Mouse (Mus musculus) liver, embryonic 14.5 days (tissue): ENCODE measurements at regions not wholly inside any gene's neighbourhood (a gene's known extent, or its start where the extent isn't known, plus 50 kb on each side); places are given as distances from the start of the nearest gene placed in this dataset.
"Not testable (repeated sequence)": the region's sequence is repeated elsewhere in the genome, so short reads cannot be mapped to it uniquely, and the experiment has no call there.

ENCODE experiments used
- ATAC-seq: fragments of 200-750 bp; cut with Nextera tagmentation; 2 replicates; pipeline ENCODE4 v1.8.0; 2017; ENCODE audit warnings: moderate number of reproducible peaks, mild to moderate bottlenecking, moderate library complexity; ENCODE audit not compliant: insufficient read depth
- DNase-seq, 3 experiments: peaks; one replicate each; pipeline ENCODE4 v3.0.0-alpha.2; 2012 to 2013; ENCODE audit warnings: low read depth in 3 of 3, low spot score in 3 of 3
- H3K27ac ChIP-seq: fragments of 300-500 bp; sonication (generic); 2 replicates; pipeline ENCODE4 v1.5.1; 2014; ENCODE audit warnings: moderate library complexity, mild to moderate bottlenecking, control low read depth, inconsistent platforms
- H3K27me3 ChIP-seq: fragments of 300-500 bp; sonication (generic); 2 replicates; pipeline ENCODE4 v1.6.1; 2014; ENCODE audit warnings: mild to moderate bottlenecking, low read length, moderate library complexity; ENCODE audit not compliant: control insufficient read depth, insufficient read depth
- H3K36me3 ChIP-seq: fragments of 300-500 bp; sonication (generic); replicated peaks from 2 replicates; pipeline ENCODE4 v1.6.1; 2014; ENCODE audit warnings: low read depth; ENCODE audit not compliant: control insufficient read depth, insufficient read depth
- H3K4me1 ChIP-seq, 2 experiments: fragments of 200-500 bp in 1 of 2; fragments of 300-500 bp in 1 of 2; sonication (generic) in 1 of 2; replicated peaks; 2 replicates each; pipeline ENCODE4 v1.6.1; 2012 to 2014; ENCODE audit warnings: antibody characterized with exemption in 1 of 2, inconsistent platforms in 1 of 2, low read length in 1 of 2; ENCODE audit not compliant: control insufficient read depth in 2 of 2, insufficient read depth in 2 of 2
- H3K4me2 ChIP-seq: fragments of 300-500 bp; sonication (generic); 2 replicates; pipeline ENCODE4 v1.6.1; 2014; ENCODE audit warnings: low read depth, mild to moderate bottlenecking, control low read depth, moderate library complexity
- H3K4me3 ChIP-seq, 2 experiments: fragments of 200-500 bp in 1 of 2; fragments of 300-500 bp in 1 of 2; sonication (generic) in 1 of 2; 2 replicates each; pipeline ENCODE4 v1.5.1; 2012 to 2014; ENCODE audit warnings: low read depth in 2 of 2, low read length in 2 of 2, mild to moderate bottlenecking in 2 of 2, control low read depth in 1 of 2, inconsistent platforms in 1 of 2, moderate library complexity in 1 of 2; ENCODE audit not compliant: insufficient read depth in 1 of 2
- H3K9ac ChIP-seq: fragments of 300-500 bp; sonication (generic); replicated peaks from 2 replicates; pipeline ENCODE4 v1.6.1; 2014; ENCODE audit warnings: mild to moderate bottlenecking, control low read depth, moderate library complexity
- H3K9me3 ChIP-seq: fragments of 300-500 bp; sonication (generic); 2 replicates; pipeline ENCODE4 v1.6.1; 2016; ENCODE audit warnings: low read length, mixed read lengths; ENCODE audit not compliant: control insufficient read depth
- CTCF ChIP-seq: IDR thresholded peaks from 2 replicates; pipeline ENCODE4 v1.5.1; 2016; ENCODE audit warnings: antibody characterized with exemption, low read depth, control low read depth
- EP300 ChIP-seq: IDR thresholded peaks from 2 replicates; pipeline ENCODE4 v1.6.1; 2016; ENCODE audit warnings: antibody characterized with exemption, low read depth
- WGBS: fragments of 180-500 bp; shearing (Covaris S2); extraction: QIAGEN DNeasy Blood & Tissue Kit; methylation state at CpG from one replicate; pipeline ENCODE4 v1.1.7; 2014; ENCODE audit not compliant: insufficient replicate concordance; 5-methylcytosine and 5-hydroxymethylcytosine counted together

DNA sequence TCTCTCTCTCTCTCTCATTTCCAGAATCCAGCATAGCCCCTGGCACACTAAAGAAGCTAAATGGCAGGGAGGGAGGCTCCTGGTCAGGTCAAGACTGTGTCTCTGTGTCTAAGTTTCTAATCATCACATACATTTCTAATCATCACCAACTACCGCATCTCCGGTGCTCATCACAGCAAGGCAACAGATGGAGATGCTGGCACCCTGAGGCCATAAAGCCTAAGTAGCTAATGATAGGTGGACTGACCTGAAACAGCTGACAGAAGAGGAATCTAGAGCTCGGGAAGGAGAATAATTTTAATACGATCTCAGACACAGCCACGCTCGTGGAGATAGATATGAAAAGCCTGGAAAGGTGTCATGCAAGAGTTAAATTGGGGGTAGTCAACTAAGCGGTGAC is 104.8 kb downstream of the Suds3 start:
- H3K9ac ChIP-seq, result no peak overlapping the region
- no peak for DNase-seq
- no peaks in the 10 kb centered on the region for H3K9me3 ChIP-seq
- H3K27me3 ChIP-seq, result no peaks in the 10 kb centered on the region
- H3K4me3 ChIP-seq, result no peak overlapping the region
- WGBS, result 72% methylated on average over 7 of the region's 7 CpGs
- no peaks in the 10 kb centered on the region for H3K4me1 ChIP-seq
- no peak overlapping the region for H3K4me2 ChIP-seq
- no peak for ATAC-seq
- TF ChIP-seq EP300, result no peak
- TF ChIP-seq CTCF, result no peak
- no peaks in the 10 kb centered on the region for H3K36me3 ChIP-seq
- no peak overlapping the region for H3K27ac ChIP-seq

DNA sequence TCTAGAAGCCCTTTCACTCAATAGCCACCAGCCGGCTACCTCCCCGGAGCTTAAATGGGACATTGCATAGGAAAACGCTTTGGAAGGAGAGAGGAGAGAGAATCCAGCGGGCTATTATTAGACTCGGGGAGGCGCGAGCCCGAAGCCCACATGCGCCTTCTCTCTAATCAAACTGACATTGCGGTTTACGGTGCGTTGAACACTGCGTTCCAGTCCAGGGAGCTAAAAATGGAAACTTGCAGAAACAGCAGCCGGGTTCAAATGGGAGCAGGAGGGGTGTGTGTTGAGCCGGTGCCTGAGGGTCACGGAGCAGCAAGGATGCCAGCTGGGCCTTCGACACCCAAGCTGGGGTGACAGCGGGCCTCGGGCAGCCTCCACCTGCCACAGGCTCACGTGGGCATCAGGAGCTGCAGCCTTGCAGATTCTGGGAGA is 115.1 kb downstream of the Suds3 start:
- no peaks in the 10 kb centered on the region for H3K9me3 ChIP-seq
- no peaks in the 10 kb centered on the region for H3K27me3 ChIP-seq
- no peak overlapping the region for H3K4me2 ChIP-seq
- no peak for ATAC-seq
- no peak overlapping the region for H3K27ac ChIP-seq
- H3K4me1 ChIP-seq, result no peaks in the 10 kb centered on the region
- TF ChIP-seq CTCF (no peak), EP300 (no peak)
- no peaks in the 10 kb centered on the region for H3K36me3 ChIP-seq
- H3K4me3 ChIP-seq, result no peak overlapping the region
- 80% methylated on average over 20 of the region's 20 CpGs for WGBS
- no peak for DNase-seq
- no peak overlapping the region for H3K9ac ChIP-seq

DNA sequence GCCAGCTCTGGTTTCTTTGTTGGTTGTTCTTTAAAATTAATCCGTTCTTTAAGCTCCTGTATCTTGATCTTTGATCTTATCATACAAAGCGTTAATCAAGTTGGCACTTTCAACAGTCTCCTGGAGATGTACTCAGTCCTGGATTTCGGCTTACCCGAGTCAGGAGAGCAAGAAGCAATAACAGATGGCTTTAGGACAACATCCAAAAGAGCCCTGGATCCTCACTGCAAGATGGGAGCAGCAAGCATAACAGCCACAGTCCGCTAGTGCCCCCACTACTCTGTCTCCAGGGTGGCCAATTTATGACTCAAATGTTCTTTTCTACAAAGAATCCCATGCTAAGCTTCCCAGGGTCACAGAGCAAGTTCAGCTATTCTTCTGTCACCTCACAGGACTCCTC is 121.4 kb downstream of the Suds3 start:
- H3K4me2 ChIP-seq, result no peak overlapping the region
- WGBS, result 66% methylated on average over 5 of the region's 5 CpGs

DNA sequence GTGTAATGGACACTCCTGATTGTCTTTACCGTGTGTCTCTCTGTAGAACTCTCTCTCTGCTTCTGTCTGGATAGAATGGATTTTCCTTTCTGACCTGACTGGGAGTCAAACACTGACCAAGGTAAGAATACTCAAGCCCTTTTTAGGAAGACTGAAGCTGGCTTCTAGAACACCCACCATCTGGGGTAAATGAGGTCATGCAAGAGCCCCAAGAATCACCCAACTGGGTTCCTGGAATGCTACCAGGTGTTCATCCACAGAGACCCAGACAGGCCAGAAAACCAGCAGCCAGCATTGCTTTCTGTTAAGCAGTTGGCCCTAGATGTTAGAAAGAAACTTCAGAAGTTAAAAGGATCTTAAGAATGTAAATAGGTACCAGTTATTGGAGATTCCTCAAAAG is 122.2 kb downstream of the Suds3 start:
- no peaks in the 10 kb centered on the region for H3K4me1 ChIP-seq
- H3K27me3 ChIP-seq, result no peaks in the 10 kb centered on the region
- no peaks in the 10 kb centered on the region for H3K9me3 ChIP-seq
- DNase-seq (no peak), ATAC-seq (no peak)
- no peak overlapping the region for H3K4me2 ChIP-seq
- H3K27ac ChIP-seq, result no peak overlapping the region
- no peak overlapping the region for H3K9ac ChIP-seq
- TF ChIP-seq EP300, result no peak
- TF ChIP-seq CTCF, result no peak
- 50% methylated on average over 1 of the region's 1 CpGs for WGBS
- H3K36me3 ChIP-seq, result no peaks in the 10 kb centered on the region
- no peak overlapping the region for H3K4me3 ChIP-seq

More for the DNA sequence above, 121.4 kb downstream of the Suds3 start:
- Histone ChIP-seq H3K27ac (no peak overlapping the region), H3K9me3 (no peaks in the 10 kb centered on the region), H3K4me1 (no peaks in the 10 kb centered on the region), H3K9ac (no peak overlapping the region), H3K4me3 (no peak overlapping the region), H3K36me3 (no peaks in the 10 kb centered on the region), H3K27me3 (no peaks in the 10 kb centered on the region)
- TF ChIP-seq CTCF, result no peak
- TF ChIP-seq EP300, result no peak
- no peak for DNase-seq
- ATAC-seq, result no peak

DNA sequence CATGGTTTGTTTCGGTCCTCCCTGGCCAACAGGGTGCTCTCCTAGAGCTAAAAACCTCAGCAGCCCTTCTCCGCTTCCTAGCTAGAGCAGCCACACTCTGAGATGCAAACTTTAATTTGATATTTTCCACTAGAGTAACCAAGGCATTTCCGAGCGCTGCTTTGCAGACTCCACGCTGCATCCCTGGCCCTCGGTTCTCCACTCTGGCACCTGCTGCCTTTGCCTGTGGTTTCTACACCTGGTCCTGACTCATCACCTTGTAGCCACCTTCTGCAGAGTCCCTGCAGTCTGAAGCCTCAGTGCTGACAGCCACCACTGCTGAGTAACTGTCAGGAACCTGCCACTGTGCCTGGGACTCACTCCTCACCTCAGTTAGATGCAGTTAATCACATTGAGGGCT is 124.5 kb downstream of the Suds3 start:
- DNase-seq, result no peak
- TF ChIP-seq EP300, result no peak
- no peak for TF ChIP-seq CTCF
- WGBS, result 76% methylated on average over 6 of the region's 6 CpGs

DNA sequence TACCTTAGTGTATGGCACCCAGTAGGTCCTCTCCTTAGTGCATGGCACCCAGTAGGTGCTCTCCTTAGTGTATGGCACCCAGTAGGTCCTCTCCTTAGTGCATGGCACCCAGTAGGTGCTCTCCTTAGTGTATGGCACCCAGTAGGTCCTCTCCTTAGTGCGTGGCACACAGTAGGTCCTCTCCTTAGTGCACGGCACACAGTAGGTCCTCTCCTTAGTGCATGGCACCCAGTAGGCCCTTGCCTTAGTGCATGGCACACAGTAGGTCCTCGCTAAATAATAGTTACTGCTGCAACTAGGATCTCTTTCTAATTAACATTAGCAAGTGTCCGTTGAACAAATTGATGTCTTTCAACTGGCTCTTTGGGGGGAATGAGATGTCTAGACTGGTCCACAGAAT is 144.4 kb downstream of the Suds3 start:
- not testable (repeated sequence) for H3K4me2 ChIP-seq, H3K9ac ChIP-seq, H3K9me3 ChIP-seq, ATAC-seq, H3K27ac ChIP-seq, H3K27me3 ChIP-seq, DNase-seq, H3K36me3 ChIP-seq, H3K4me1 ChIP-seq, H3K4me3 ChIP-seq
- 65% methylated on average over 4 of the region's 4 CpGs for WGBS

More for the DNA sequence above, 124.5 kb downstream of the Suds3 start:
- Histone ChIP-seq H3K4me1 (no peaks in the 10 kb centered on the region), H3K27me3 (no peaks in the 10 kb centered on the region), H3K36me3 (no peaks in the 10 kb centered on the region), H3K9ac (no peak overlapping the region), H3K4me3 (no peak overlapping the region), H3K9me3 (no peaks in the 10 kb centered on the region), H3K4me2 (no peak overlapping the region), H3K27ac (no peak overlapping the region)
- ATAC-seq, result no peak
